Mouse (Mus musculus) heart, postnatal 0 days (tissue): ENCODE results near the gene Csgalnact2. TPM values are rescaled to one million over a fixed set of nuclear protein-coding genes. Genes with fewer than 3 reads are reported as not detected.

Experiments used
- ATAC-seq: fragments of 200-750 bp; cut with Nextera tagmentation; 2 replicates; pipeline ENCODE4 v1.8.0; 2017; ENCODE audit warnings: low read depth, moderate number of reproducible peaks, moderate library complexity; ENCODE audit not compliant: insufficient read depth
- DNase-seq: peaks from one replicate; pipeline ENCODE4 v3.0.0-alpha.2; 2016; ENCODE audit warnings: low spot score
- H3K27ac ChIP-seq: fragments of 300-500 bp; sonication (generic); 2 replicates; pipeline ENCODE4 v1.5.1; 2014; ENCODE audit warnings: low read depth, mild to moderate bottlenecking
- H3K27me3 ChIP-seq: fragments of 300-500 bp; sonication (generic); 2 replicates; pipeline ENCODE4 v1.6.1; 2014; ENCODE audit warnings: low read length, mixed read lengths; ENCODE audit not compliant: control insufficient read depth, insufficient read depth
- H3K36me3 ChIP-seq: fragments of 300-500 bp; sonication (generic); replicated peaks from 2 replicates; pipeline ENCODE4 v1.6.1; 2014; ENCODE audit warnings: low read length, mixed read lengths; ENCODE audit not compliant: control insufficient read depth, insufficient read depth
- H3K4me1 ChIP-seq: fragments of 300-500 bp; sonication (generic); 2 replicates; pipeline ENCODE4 v1.6.1; 2014; ENCODE audit warnings: antibody characterized with exemption; ENCODE audit not compliant: control insufficient read depth, insufficient read depth
- H3K4me2 ChIP-seq: fragments of 300-500 bp; sonication (generic); 2 replicates; pipeline ENCODE4 v1.6.1; 2014; ENCODE audit warnings: low read depth, mild to moderate bottlenecking, low read length, moderate library complexity
- H3K4me3 ChIP-seq: fragments of 300-500 bp; sonication (generic); 2 replicates; pipeline ENCODE4 v1.5.1; 2014; ENCODE audit warnings: low read depth, low read length
- H3K9ac ChIP-seq: fragments of 300-500 bp; sonication (generic); replicated peaks from 2 replicates; pipeline ENCODE4 v1.6.1; 2014; ENCODE audit warnings: low read depth, low read length, mixed read lengths
- H3K9me3 ChIP-seq: fragments of 300-500 bp; sonication (generic); replicated peaks from 2 replicates; pipeline ENCODE4 v1.6.1; 2016; ENCODE audit warnings: low read length; ENCODE audit not compliant: control insufficient read depth
- CTCF ChIP-seq: IDR thresholded peaks from 2 replicates; pipeline ENCODE4 v1.5.1; 2016; ENCODE audit warnings: antibody characterized with exemption, control low read depth, low read depth
- EP300 ChIP-seq: IDR thresholded peaks from 2 replicates; pipeline ENCODE4 v1.6.1; 2016; ENCODE audit warnings: antibody characterized with exemption, low read depth
- WGBS: fragments of 180-500 bp; shearing (Covaris S2); extraction: QIAGEN DNeasy Blood & Tissue Kit; methylation state at CpG from one replicate; pipeline ENCODE4 v1.1.7; 2014; 5-methylcytosine and 5-hydroxymethylcytosine counted together
- polyA plus RNA-seq: library from polyadenylated mRNA; unstranded; fragments of >200 nt; fragmentation: Nextera tagmentation; extraction: Ambion mirVana; gene quantifications from 2 replicates; pipeline ENCODE4 v1.2.1, GENCODE M21; 2015
- total RNA-seq: library from RNA; depleted of rRNA; stranded (reverse); fragments of >200 nt; gene quantifications from 2 replicates; pipeline ENCODE4 v1.2.3, GENCODE M21; 2014; ENCODE audit warnings: low replicate concordance

Csgalnact2 gene
- total and polyA plus RNA-seq, 2 experiments from 2014 or later: 11.6 to 13.0 TPM

DNA sequence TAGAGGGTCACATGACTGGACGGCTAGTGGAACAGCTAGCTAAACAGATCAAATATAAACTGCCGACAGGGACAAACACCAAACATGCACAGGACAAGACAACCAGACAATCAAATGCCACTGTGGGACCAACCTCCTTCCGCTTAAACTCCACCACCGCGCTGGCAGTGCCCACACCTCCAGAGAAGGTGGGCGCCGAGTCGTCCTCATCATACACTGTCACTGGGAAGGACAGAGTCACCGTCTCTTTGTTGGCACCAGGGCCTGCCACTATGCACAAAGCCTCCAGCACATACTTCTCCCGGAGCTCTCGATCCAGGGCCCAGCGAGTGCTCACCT lies 41.1 kb upstream of the Csgalnact2 start:
- Histone ChIP-seq H3K4me2 (no peak overlapping the region), H3K4me3 (no peak overlapping the region), H3K9ac (no peak overlapping the region), H3K27ac (no peak overlapping the region; the same call in 1 of the 2 replicates), H3K36me3 (no peaks in the 10 kb centered on the region), H3K4me1 (no peaks in the 10 kb centered on the region), H3K27me3 (no peaks in the 10 kb centered on the region), H3K9me3 (no peaks in the 10 kb centered on the region)
- no peak for TF ChIP-seq EP300
- TF ChIP-seq CTCF: no peak
- no peak for DNase-seq
- 66% methylated on average over 12 of the region's 12 CpGs for WGBS
- no peak for ATAC-seq

- 56% methylated on average over 13 of the region's 13 CpGs for WGBS
- H3K4me2 ChIP-seq: no peak overlapping the region
- H3K9ac ChIP-seq: no peak overlapping the region
- DNase-seq (peak; percentile 80), ATAC-seq (peak; percentile 86)
- H3K9me3 ChIP-seq: no peaks in the 10 kb centered on the region
- H3K4me1 ChIP-seq: no peaks in the 10 kb centered on the region
- H3K27ac ChIP-seq: no peak overlapping the region; the same call in 1 of the 2 replicates
- no peaks in the 10 kb centered on the region for H3K36me3 ChIP-seq
- H3K27me3 ChIP-seq: no peaks in the 10 kb centered on the region
- no peak overlapping the region for H3K4me3 ChIP-seq
- TF ChIP-seq CTCF (peak; percentile 99), EP300 (no peak)
Measured at GRCm38 (mm10) chr6:118179316-118180084, 40.6 kb upstream of the Csgalnact2 start.

DNA sequence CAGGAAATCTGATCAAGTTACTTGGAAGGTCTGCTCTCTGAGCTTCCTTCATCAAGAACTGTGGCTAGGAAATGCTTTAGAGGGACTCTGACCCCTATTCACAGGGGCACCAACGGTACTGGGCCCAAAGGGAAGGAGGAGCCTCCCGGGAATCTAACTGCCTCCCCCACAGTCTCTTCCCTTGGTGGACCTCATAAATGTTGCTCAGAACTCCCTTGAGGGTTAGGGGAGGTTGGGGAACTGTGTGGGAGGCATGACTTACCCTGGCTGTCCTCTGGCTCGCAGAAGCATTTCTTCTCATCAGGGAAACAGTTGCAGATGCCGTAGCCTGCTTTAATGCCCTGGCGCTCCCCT lies 35.0 kb upstream of the Csgalnact2 start:
- no peaks in the 10 kb centered on the region for H3K36me3 ChIP-seq
- TF ChIP-seq EP300 (no peak), CTCF (no peak)
- ATAC-seq (no peak), DNase-seq (no peak)
- no peaks in the 10 kb centered on the region for H3K27me3 ChIP-seq
- no peaks in the 10 kb centered on the region for H3K9me3 ChIP-seq
- H3K4me1 ChIP-seq: no peaks in the 10 kb centered on the region
- no peak overlapping the region for H3K9ac ChIP-seq
- H3K4me2 ChIP-seq: no peak overlapping the region
- WGBS: 63% methylated on average over 5 of the region's 5 CpGs
- no peak overlapping the region for H3K4me3 ChIP-seq
- no peak overlapping the region for H3K27ac ChIP-seq

DNA sequence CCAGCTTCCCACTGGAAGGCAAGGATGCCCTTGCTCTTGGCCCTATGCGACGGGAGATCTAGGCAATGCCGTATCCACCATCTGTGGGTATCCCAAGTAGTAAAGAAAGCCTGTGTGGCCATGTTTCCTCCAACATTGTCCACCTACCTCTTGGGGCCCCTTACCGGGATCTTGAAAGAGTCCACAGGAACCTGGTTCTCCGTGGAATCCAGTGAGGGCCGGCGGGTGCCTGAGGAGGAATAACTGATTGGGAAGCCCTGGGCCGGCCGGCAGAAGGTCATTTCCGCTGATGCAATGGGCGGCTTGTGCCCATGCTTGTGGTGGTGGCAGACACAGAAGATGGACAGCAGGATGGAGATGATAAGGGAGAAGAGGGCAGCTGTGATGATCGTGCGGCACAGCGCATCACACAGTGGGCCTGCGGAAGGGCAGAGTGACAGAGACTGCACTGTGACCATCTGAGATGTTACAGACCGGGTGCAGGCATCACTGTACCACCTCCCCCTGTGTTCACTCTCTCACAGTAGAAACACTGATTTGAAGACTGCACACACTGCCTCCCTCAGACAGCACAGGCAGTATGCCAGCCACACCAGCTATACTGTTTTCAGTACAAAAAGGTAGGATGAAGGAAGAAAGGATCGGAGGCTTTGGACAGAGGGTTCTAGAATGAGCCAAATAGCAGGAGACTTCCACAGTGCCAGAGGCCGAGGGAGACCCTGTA lies 34.5 kb upstream of the Csgalnact2 start:
- ATAC-seq (no peak), DNase-seq (no peak)
- H3K27me3 ChIP-seq: no peaks in the 10 kb centered on the region
- H3K9me3 ChIP-seq: no peaks in the 10 kb centered on the region
- no peak overlapping the region for H3K9ac ChIP-seq
- 85% methylated on average over 18 of the region's 18 CpGs for WGBS
- H3K36me3 ChIP-seq: no peaks in the 10 kb centered on the region
- TF ChIP-seq CTCF (no peak), EP300 (no peak)
- H3K4me2 ChIP-seq: no peak overlapping the region
- no peak overlapping the region for H3K4me3 ChIP-seq
- no peaks in the 10 kb centered on the region for H3K4me1 ChIP-seq
- H3K27ac ChIP-seq: no peak overlapping the region

DNA sequence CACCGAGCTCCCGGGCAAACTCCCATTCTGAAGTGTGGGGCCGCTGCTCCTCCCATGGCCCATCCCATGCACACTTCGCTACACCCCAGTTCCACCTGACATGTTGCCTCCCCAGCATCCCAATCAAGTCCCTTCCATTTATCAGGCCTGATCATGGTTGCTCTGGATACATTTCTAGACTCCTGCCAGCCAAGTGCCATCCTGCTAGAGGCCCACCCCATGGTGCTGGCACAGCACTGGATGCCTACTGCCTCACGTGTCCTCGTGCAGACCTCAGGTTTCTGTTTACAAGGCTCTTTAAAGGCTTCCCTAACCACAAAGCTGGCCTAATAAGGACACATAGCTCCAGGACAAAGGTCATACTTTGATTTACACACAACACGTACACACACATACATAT lies 32.4 kb upstream of the Csgalnact2 start:
- Histone ChIP-seq H3K27ac (no peak overlapping the region), H3K4me2 (no peak overlapping the region), H3K4me3 (no peak overlapping the region), H3K36me3 (no peaks in the 10 kb centered on the region), H3K9me3 (no peaks in the 10 kb centered on the region), H3K27me3 (no peaks in the 10 kb centered on the region), H3K4me1 (no peaks in the 10 kb centered on the region), H3K9ac (no peak overlapping the region)
- no peak for ATAC-seq
- DNase-seq: no peak
- TF ChIP-seq EP300 (no peak), CTCF (no peak)
- WGBS: 91% methylated on average over 7 of the region's 7 CpGs
